In the genomic region with DNA sequence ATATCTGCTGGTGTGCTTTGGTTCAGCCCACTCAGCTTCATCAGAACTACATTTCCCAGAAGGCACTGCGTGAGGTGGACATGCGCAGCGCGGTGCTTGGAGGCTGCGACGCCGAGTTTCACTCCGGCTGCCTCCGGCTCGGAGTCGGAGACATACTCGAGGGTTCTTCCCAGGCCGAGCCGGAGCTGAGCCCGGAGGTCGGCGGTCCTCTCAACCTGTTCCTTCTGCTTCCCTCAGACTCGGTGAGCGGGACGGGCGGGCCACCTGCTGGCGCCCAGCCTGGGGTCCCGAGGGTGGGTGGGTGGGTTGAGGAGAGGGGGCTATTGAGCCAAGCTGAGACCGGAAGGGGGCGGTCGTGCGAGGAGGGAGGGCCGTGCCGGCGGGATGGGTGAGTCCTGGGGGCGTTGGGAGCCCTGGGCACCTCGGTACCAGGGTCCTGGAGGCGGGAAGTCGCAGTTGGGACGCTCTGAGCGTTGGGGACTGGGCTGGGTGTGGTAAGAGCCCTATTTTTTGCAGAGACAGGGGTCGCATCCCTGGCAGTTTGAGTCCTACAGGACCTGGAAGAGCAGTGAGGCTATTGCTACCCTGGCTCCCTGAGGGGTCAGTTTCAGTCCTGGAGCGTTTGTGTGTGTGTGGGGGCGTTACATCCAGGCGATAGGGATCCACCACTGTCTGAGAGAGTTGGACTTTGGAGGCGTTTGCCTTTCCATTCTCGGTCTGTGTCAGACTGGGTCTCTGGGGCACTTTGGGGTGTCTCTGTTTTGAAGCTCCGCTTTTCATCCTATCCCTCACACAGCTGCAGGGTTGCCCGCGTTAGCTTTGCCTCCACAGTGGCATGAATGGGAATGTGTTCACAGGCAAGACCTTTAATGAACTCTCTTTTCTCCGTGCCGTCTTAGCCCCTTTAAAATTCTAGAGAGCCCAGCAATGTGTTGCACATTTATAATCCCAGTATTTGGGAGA, we compare ENCODE assay signal across 8 mouse cellular contexts. TPM values are rescaled to one million over a fixed set of nuclear protein-coding genes. Genes with fewer than 3 reads are reported as not detected.
DNase-seq lines count a peak whose midpoint lies in the region; ATAC-seq lines count a peak whose summit lies in the region.

A gene (plus strand): TSS at position 76 of the 963 bp plus-strand sequence.

- H3K9me3 ChIP-seq in forebrain, embryonic 11.5 days (ENCODE audit: control insufficient read depth, low read length), result no peaks in the 10 kb centered on the region
- no peaks in the 10 kb centered on the region for H3K9me3 ChIP-seq in heart, embryonic 16.5 days (replicated peaks; ENCODE audit: control insufficient read depth, low read length)
- H3K9me3 ChIP-seq in liver, embryonic 15.5 days (replicated peaks), result no peaks in the 10 kb centered on the region
- no peaks in the 10 kb centered on the region for H3K9me3 ChIP-seq in neural tube, embryonic 12.5 days

- WGBS in forebrain, embryonic 11.5 days, result 2% methylated on average over 46 of the region's 47 CpGs
- WGBS in heart, embryonic 16.5 days, result 2% methylated on average over 47 of the region's 47 CpGs
- WGBS in liver, embryonic 15.5 days (ENCODE audit: insufficient replicate concordance), result 3% methylated on average over 47 of the region's 47 CpGs
- WGBS in neural tube, embryonic 12.5 days, result under 1% methylated on average over 47 of the region's 47 CpGs

- no peaks in the 10 kb centered on the region for H3K27me3 ChIP-seq in forebrain, embryonic 11.5 days (ENCODE audit: control insufficient read depth, insufficient read depth, low read length)
- H3K27me3 ChIP-seq in heart, embryonic 16.5 days (ENCODE audit: control insufficient read depth, insufficient read depth, low read length), result no peaks in the 10 kb centered on the region
- H3K27me3 ChIP-seq in liver, embryonic 15.5 days, result no peaks in the 10 kb centered on the region
- H3K27me3 ChIP-seq in neural tube, embryonic 12.5 days (replicated peaks), result no peaks in the 10 kb centered on the region

- H3K9ac ChIP-seq in forebrain, embryonic 11.5 days (ENCODE audit: low read length), result peak within 1 kb of the TSS; percentile 77
- H3K9ac ChIP-seq in heart, embryonic 16.5 days (ENCODE audit: low read length), result peak within 1 kb of the TSS; percentile 82
- peak within 1 kb of the TSS; percentile 77 for H3K9ac ChIP-seq in liver, embryonic 15.5 days
- peak within 1 kb of the TSS; percentile 78 for H3K9ac ChIP-seq in neural tube, embryonic 12.5 days

- ATAC-seq in forebrain, embryonic 11.5 days (replicated peaks; ENCODE audit: low FRiP score), result peak; percentile 96
- ATAC-seq in heart, embryonic 16.5 days (replicated peaks; ENCODE audit: extremely low read depth, insufficient read depth, low FRiP score), result peak; percentile 92
- peak; percentile 92 for ATAC-seq in liver, embryonic 15.5 days (ENCODE audit: insufficient read depth)
- peak; percentile 95 for ATAC-seq in neural tube, embryonic 12.5 days (ENCODE audit: low FRiP score, low read depth)

- DNase-seq in CD8-positive naive resting alpha-beta T cell, adult 2 months (ENCODE audit: low read depth in 2 of 2, low spot score in 2 of 2), result peak; percentile 87 to 92
- DNase-seq in c-Kit-positive CD71-negative TER-119-negative erythroid progenitor cells, embryonic 14.5 days (ENCODE audit: low read depth), result peak; percentile 74
- peak; percentile 91 for DNase-seq in forebrain, embryonic 11.5 days (ENCODE audit: low spot score)
- peak; percentile 93 to 94 for DNase-seq in kidney, postnatal 36 days
- peak; percentile 86 for DNase-seq in telencephalon, adult 2 months (ENCODE audit: low read depth, low spot score)

- H3K27ac ChIP-seq in forebrain, embryonic 11.5 days (ENCODE audit: low read depth, low read length), result peak within 1 kb of the TSS; percentile 57; the same call in 1 of the 2 replicates
- peak within 1 kb of the TSS; percentile 85 for H3K27ac ChIP-seq in heart, embryonic 16.5 days (ENCODE audit: low read length)
- peak within 1 kb of the TSS; percentile 72 for H3K27ac ChIP-seq in liver, embryonic 15.5 days (replicated peaks)
- no peak within 1 kb of the TSS; the same call in 1 of the 2 replicates for H3K27ac ChIP-seq in neural tube, embryonic 12.5 days

- H3K36me3 ChIP-seq in forebrain, embryonic 11.5 days (ENCODE audit: control insufficient read depth, insufficient read depth, low read length), result peaks cover 3% of the 10 kb centered on the region
- H3K36me3 ChIP-seq in heart, embryonic 16.5 days (ENCODE audit: control insufficient read depth, insufficient read depth), result peaks cover 17% of the 10 kb centered on the region
- peaks cover 21% of the 10 kb centered on the region for H3K36me3 ChIP-seq in liver, embryonic 15.5 days (replicated peaks)
- H3K36me3 ChIP-seq in neural tube, embryonic 12.5 days, result peaks cover 35% of the 10 kb centered on the region

- H3K4me2 ChIP-seq in forebrain, embryonic 11.5 days (ENCODE audit: low read depth, low read length, severe bottlenecking), result peak within 1 kb of the TSS; percentile 83
- peak within 1 kb of the TSS; percentile 79 for H3K4me2 ChIP-seq in heart, embryonic 16.5 days (ENCODE audit: low read depth, low read length)
- peak within 1 kb of the TSS; percentile 95 for H3K4me2 ChIP-seq in liver, embryonic 15.5 days
- peak within 1 kb of the TSS; percentile 80 for H3K4me2 ChIP-seq in neural tube, embryonic 12.5 days (replicated peaks)

- H3K4me3 ChIP-seq in forebrain, embryonic 11.5 days (ENCODE audit: low read depth, low read length), result peak within 1 kb of the TSS; percentile 73
- H3K4me3 ChIP-seq in heart, embryonic 16.5 days (ENCODE audit: low read length), result peak within 1 kb of the TSS; percentile 75
- peak within 1 kb of the TSS; percentile 70 for H3K4me3 ChIP-seq in liver, embryonic 15.5 days (replicated peaks)
- H3K4me3 ChIP-seq in neural tube, embryonic 12.5 days, result peak within 1 kb of the TSS; percentile 72

- H3K4me1 ChIP-seq in forebrain, embryonic 11.5 days (replicated peaks; ENCODE audit: control insufficient read depth, insufficient read depth, low read length), result peaks cover 5% of the 10 kb centered on the region; the same call in 1 of the 2 replicates
- H3K4me1 ChIP-seq in heart, embryonic 16.5 days (ENCODE audit: control insufficient read depth, insufficient read depth, low read length), result peaks cover 6% of the 10 kb centered on the region
- peaks cover 13% of the 10 kb centered on the region for H3K4me1 ChIP-seq in liver, embryonic 15.5 days (replicated peaks)
- H3K4me1 ChIP-seq in neural tube, embryonic 12.5 days, result peaks cover 10% of the 10 kb centered on the region

RNA-seq across cellular contexts. Expression of the gene that starts here (rescaled TPM):
- polyA plus RNA-seq in forebrain, embryonic 11.5 days (2014; fragmentation: Nextera tagmentation; extraction: Ambion mirVana), result 35.4 and 37.0 TPM in 2 replicates
- polyA plus RNA-seq in heart, embryonic 16.5 days (2015; fragmentation: Nextera tagmentation; extraction: Ambion mirVana), result 21.8 and 22.5 TPM in 2 replicates
- polyA plus RNA-seq in liver, embryonic 15.5 days (2015; fragmentation: Nextera tagmentation; extraction: Ambion mirVana), result 6.7 and 6.9 TPM in 2 replicates
- polyA plus RNA-seq in neural tube, embryonic 12.5 days (2016; fragmentation: Nextera tagmentation; extraction: Ambion mirVana), result 29.5 and 31.7 TPM in 2 replicates
